12 mouse cellular contexts compared by ENCODE assay signal in genomic region chr4:53384104-53384503, GRCm38 (mm10).
"Had no signal": no experiment of that assay in that cellular context is flagged by ENCODE, and none has a peak within 500 bp of the region (broad histone marks: within the 10 kb centered on the region; RNA-seq: fewer than 3 reads in every experiment).

No protein-coding gene starts in this region.

- H3K9ac ChIP-seq: forebrain, postnatal 0 days; heart, embryonic 13.5 days; heart, embryonic 15.5 days; hindbrain, embryonic 13.5 days; hindbrain, embryonic 15.5 days; limb, embryonic 12.5 days; liver, embryonic 13.5 days had no signal

- H3K36me3 ChIP-seq: heart, embryonic 13.5 days; heart, embryonic 15.5 days; hindbrain, embryonic 13.5 days; hindbrain, embryonic 15.5 days; limb, embryonic 10.5 days; limb, embryonic 12.5 days; liver, embryonic 13.5 days had no signal

- H3K27me3 ChIP-seq: heart, embryonic 13.5 days; heart, embryonic 15.5 days; hindbrain, embryonic 13.5 days; hindbrain, embryonic 15.5 days; limb, embryonic 12.5 days had no signal

- H3K4me3 ChIP-seq: heart, adult 2 months; hindbrain, embryonic 13.5 days; hindbrain, embryonic 15.5 days; left cerebral cortex, adult 2 months; limb, embryonic 10.5 days; limb, embryonic 12.5 days; liver, embryonic 13.5 days had no signal

- H3K27ac ChIP-seq: heart, adult 2 months; heart, embryonic 13.5 days; heart, embryonic 15.5 days; hindbrain, embryonic 13.5 days; hindbrain, embryonic 15.5 days; hindbrain, postnatal 0 days; layer of hippocampus, adult 2 months; left cerebral cortex, adult 2 months; limb, embryonic 10.5 days; limb, embryonic 12.5 days; liver, embryonic 13.5 days had no signal

- H3K4me1 ChIP-seq: limb, embryonic 10.5 days; limb, embryonic 12.5 days had no signal

- H3K9me3 ChIP-seq: heart, embryonic 13.5 days; heart, embryonic 15.5 days; hindbrain, embryonic 13.5 days; hindbrain, embryonic 15.5 days; limb, embryonic 10.5 days; limb, embryonic 12.5 days; liver, embryonic 13.5 days had no signal
